Mouse (Mus musculus) 3T3-L1 (cell line): ENCODE results near the gene Fam171a2.

Experiments
- DNase-seq: peaks from one replicate; pipeline ENCODE4 v3.0.0-alpha.2; 2015; ENCODE audit warnings: low read depth, low spot score

Gene Fam171a2

DNA sequence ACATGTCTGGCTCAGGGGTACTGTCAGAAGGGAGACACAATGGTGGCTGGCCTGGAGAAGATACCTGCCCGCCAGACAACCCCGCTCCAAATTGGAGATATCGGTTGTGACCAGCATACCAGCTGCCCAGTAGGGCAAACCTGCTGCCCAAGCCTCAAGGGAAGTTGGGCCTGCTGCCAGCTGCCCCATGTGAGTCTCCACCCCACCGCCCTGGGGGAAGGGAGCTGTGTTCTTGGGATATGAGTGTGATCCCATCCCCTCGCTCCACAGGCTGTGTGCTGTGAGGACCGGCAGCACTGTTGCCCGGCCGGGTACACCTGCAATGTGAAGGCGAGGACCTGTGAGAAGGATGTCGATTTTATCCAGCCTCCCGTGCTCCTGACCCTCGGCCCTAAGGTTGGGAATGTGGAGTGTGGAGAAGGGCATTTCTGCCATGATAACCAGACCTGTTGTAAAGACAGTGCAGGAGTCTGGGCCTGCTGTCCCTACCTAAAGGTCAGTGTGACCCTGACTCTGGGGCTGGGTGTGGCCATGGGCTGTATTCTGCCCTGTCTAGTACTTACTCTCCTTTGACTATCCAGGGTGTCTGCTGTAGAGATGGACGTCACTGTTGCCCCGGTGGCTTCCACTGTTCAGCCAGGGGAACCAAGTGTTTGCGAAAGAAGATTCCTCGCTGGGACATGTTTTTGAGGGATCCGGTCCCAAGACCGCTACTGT lies 11.6 kb downstream of the Fam171a2 start:
- no peak for DNase-seq

GRCm38 (mm10) chr11:102434816-102435705 lies 12.4 kb downstream of the Fam171a2 start:
- DNase-seq, result no peak

DNA sequence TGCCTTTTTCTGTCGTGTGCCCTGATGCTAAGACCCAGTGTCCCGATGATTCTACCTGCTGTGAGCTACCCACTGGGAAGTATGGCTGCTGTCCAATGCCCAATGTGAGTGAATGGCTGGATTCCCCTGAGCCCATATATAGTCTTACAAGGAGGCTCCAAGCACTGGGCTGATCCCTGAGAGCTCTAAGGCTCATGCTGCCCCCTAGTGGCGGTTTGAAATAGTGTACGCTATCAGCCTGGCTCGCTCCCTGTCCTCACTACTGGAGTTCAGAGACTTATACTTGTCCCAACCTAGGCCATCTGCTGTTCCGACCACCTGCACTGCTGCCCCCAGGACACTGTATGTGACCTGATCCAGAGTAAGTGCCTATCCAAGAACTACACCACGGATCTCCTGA lies 13.1 kb downstream of the Fam171a2 start:
- DNase-seq, result peak; percentile 97

GRCm38 (mm10) chr11:102433866-102434265 lies 13.6 kb downstream of the Fam171a2 start:
- DNase-seq, result no peak

DNA sequence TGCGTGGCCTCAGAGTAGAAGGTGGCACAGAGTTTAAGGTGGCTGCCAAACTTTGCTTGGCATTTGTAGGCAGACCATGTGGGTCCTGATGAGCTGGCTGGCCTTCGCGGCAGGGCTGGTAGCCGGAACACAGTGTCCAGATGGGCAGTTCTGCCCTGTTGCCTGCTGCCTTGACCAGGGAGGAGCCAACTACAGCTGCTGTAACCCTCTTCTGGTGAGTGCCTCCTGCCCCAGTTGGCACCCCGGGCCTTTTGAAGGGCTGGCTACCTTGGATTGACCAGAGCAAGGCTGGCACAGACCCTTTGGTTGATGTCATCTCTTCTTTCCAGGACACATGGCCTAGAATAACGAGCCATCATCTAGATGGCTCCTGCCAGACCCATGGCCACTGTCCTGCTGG lies 14.6 kb downstream of the Fam171a2 start:
- DNase-seq, result no peak

DNA sequence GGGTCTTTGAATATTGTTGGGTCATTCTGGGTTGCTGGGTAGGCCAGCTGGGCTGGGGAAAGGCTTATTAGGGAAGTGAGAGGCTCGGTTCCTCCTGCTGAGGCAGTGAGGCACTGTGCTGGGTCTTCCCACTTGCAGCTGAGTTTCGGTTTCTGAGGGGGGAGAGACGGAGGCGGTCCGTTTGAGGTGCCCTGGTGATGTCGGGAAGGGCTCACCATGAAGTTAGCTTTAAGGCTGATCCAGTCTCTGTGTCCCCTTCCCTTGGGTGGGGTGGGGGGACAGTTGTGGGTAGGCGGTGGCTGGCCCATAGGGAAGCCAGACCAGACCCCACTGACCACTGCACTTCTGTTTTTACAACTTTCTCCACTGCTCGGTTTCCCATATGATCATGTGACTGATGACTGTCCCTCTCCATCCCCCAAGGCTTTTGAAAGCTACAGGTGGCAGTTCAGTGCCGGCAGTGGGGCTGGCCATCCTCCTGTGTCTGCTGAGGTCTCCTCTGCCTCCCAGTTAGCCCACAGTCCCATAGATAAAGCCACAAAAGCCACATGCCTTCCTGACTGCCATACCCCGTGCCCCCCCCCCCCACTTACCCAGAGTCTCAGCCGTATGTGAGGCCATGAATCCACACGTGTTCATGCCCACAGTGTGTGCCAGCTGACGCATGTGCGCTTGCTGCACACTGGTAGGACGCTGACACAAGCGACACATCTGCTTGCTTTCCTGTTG lies 15.2 kb downstream of the Fam171a2 start:
- DNase-seq, result no peak

DNA sequence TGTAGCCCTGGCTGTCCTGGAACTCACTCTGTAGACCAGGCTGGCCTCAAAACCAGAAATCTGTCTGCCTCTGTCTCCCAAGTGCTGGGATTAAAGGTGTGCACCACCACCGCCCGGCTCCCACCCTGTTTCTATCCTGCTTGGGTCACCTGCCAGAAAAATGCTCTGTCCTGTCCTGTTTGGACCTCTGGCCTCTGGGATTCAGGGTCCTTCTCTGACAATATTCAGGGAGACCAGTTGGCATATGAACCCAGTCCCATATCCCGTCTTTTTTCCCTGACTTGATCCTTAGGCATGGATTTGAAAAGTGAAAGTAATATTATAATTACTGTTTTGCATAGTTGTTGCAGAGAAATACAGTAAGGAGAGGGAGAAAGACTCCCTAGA lies 15.8 kb downstream of the Fam171a2 start:
- no peak for DNase-seq

- peak; percentile 92 for DNase-seq
Observed at GRCm38 (mm10) chr11:102431018-102431645, 16.4 kb downstream of the Fam171a2 start.

DNA sequence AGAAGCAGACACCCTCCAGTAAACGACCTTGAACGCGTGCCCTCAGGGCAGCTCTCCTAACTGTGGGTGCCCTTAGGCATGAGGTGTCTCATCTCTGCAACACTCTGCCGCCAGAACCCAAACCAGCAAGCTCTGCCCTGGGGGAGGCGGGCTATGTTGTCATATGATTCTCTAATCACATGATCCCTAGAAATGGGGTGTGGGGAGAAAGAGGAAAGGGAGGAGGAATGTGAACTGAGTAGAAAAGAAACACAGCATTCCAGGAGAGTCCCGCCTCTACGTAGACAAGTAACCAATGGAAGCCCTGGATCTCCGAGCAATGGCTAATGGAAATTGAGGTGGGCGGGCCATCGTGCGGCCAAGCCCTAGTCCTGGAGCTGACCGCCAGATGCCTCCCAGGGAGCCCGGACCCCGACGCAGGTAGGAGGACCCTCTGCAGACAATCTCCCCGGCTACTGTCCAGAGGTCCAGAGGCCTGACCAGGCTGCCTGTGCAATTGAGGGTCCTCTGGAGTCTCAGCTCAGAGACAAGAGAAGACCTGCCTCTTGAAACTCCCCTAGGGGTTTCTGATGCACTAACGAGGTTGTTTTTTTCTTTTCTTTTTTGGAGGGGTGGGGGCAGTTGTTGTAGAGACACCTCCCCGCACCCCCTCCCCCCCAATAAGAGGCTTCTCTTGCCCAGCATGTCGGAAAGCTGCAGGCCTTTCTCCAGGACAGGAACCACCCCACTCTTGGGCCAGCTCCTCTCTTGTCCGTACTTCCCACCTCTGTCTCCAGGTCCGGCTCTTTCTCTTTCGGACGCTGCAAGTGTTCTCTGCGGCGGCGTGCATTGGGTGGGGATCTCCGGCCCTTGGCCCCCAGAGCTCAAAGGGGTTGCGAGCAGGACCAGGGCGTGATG lies 17.1 kb downstream of the Fam171a2 start, which contains the start of gene Grn:
Gene Grn, plus strand, starts transcription at position 195 of the 897 bp plus-strand sequence.
- peak; percentile 99 for DNase-seq

GRCm38 (mm10) chr11:102429551-102429950 lies 17.9 kb downstream of the Fam171a2 start:
- DNase-seq, result no peak

- no peak for DNase-seq
Observed at GRCm38 (mm10) chr11:102428981-102429540, 18.4 kb downstream of the Fam171a2 start.

GRCm38 (mm10) chr11:102425555-102426316 lies 21.7 kb downstream of the Fam171a2 start:
- DNase-seq, result no peak

- peak; percentile 90 for DNase-seq
Observed at GRCm38 (mm10) chr11:102424666-102425065, 22.8 kb downstream of the Fam171a2 start.

DNA sequence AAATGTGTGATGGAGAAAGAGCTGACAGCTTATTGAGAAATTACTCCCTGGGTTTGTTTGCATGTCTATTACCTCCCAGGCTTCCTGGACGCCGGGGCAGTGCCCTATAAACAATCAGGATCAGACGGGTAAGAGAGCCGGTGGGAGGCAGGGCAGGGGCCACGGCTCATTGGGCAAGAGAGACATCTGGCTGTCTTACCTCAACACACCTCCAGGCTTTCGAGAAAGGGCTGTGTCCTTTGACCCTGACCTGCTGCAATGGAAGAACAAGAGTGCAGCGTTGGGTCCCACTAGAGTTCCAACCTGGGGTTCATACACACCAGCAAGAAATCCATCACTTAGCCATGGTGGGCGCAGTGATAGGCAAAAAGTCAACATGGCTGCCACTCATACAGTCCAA lies 25.9 kb downstream of the Fam171a2 start:
- no peak for DNase-seq

DNA sequence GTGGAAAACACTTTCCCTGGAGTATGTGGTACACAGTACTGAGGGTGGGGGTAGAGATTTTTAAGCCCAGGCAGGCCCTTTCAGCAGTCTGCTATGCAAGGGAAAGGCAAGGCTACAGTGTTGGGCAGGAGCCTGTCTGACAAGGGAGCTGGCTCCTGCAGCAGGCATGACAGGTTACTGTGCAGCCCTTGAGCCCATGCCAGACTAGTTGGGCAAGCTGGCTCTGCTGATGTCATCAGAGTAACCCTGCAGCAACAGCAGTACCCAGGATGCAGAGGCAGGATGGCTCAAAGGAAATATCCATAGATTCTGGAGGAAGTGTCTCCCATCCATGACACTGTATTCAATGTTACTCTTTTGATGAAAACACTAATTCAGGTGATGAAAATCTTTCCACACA lies 28.6 kb downstream of the Fam171a2 start:
- no peak for DNase-seq

DNA sequence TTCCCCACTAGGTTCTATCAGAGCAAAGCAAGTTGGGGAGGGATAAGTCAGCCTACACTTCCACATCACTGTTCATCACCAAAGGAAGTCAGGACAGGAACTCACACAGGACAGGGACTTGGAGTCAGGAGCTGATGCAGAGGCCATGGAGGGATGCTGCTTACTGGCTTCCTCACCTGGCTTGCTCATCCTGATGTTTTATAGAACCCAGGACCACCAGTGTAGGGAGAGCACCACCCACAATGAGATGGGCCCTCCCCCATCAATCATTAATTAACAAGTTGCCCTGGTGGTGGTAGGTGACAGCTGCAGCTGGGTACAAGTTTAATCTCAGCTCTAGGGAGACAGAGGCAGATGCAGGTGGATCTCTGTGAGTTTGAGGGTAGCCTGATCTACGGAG lies 30.3 kb downstream of the Fam171a2 start:
- no peak for DNase-seq

- DNase-seq, result no peak
Observed at GRCm38 (mm10) chr11:102415034-102415802, 32.3 kb downstream of the Fam171a2 start.

DNA sequence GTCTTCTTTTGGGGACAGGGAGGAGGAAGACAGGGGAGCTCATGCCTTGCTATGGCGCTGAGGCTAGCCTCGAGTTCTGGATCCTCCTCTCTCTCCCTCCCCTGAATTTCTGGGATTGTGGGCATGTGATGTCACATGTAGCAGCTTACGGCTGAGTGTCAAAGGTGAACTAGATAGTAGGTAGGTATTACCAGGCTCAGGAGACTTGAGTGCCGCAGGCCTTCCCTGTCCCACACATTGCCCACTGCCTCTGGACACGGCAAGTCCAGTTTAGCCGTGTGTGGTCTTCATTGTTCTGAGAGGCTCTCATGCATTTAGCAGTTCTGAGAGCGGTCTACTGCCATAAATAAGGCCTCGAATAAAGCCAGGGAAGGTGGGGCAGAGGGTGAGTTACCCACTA lies 34.4 kb downstream of the Fam171a2 start:
- DNase-seq, result no peak

DNA sequence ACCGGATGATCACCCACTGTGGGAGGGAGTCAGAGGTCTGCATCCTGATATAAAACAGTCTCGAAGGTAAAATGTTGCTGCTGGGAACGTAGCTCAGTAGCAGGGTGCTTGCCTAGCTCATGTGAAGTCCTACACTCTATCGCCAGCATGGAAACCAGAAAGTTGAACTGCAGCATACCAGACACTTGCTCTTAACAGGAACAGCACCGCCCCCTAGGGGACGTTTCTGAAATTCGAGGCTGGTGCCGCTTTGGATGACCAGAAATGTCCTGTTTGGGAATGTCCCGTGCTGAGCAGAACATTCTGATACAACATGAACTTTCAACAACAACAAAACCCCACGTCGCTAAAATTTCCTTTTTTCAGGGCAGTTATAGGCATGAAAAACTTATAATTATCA lies 35.8 kb downstream of the Fam171a2 start:
- peak; percentile 98 for DNase-seq
